Mouse (Mus musculus): Measurements from ENCODE around the gene Osgin1. TPM values are rescaled to one million over a fixed set of nuclear protein-coding genes. Genes with fewer than 3 reads are reported as not detected.

Osgin1 gene
- polyA plus RNA-seq, 1 experiment from 2014 or later: 11.4 TPM

- DNase-seq (ENCODE audit: low spot score) (peak; percentile 90), ATAC-seq (ENCODE audit: low FRiP score, low TSS enrichment) (peak; percentile 77)
- TF ChIP-seq CTCF (IDR thresholded peaks at IDR 0.05; ENCODE audit: low read depth) (no peak), EP300 (optimal IDR thresholded peaks at IDR 0.05) (no peak)
- Histone ChIP-seq H3K4me1 (replicated peaks; ENCODE audit: control insufficient read depth, insufficient read depth) (peaks cover 9% of the 10 kb centered on the region; the same call in 1 of the 2 replicates), H3K27me3 (ENCODE audit: control insufficient read depth, insufficient read depth, low read length) (no peaks in the 10 kb centered on the region), H3K4me2 (replicated peaks; ENCODE audit: low read depth) (peak overlapping the region; percentile 62), H3K4me3 (ENCODE audit: low read depth, low read length) (peak overlapping the region; percentile 36), H3K9ac (ENCODE audit: low read length) (peak overlapping the region; percentile 63), H3K36me3 (ENCODE audit: control insufficient read depth, insufficient read depth, low read length) (no peaks in the 10 kb centered on the region), H3K27ac (replicated peaks) (peak overlapping the region; percentile 91), H3K9me3 (ENCODE audit: control insufficient read depth, low read length) (no peaks in the 10 kb centered on the region)
- 18% methylated on average over 9 of the region's 9 CpGs for WGBS
Observed at GRCm38 (mm10) chr8:119436933-119437332, 3.0 kb downstream of the Osgin1 start.

- Histone ChIP-seq H3K9ac (ENCODE audit: low read length) (peak overlapping the region; percentile 63), H3K27ac (replicated peaks) (peak overlapping the region; percentile 91), H3K27me3 (ENCODE audit: control insufficient read depth, insufficient read depth, low read length) (no peaks in the 10 kb centered on the region), H3K36me3 (ENCODE audit: control insufficient read depth, insufficient read depth, low read length) (no peaks in the 10 kb centered on the region), H3K4me2 (replicated peaks; ENCODE audit: low read depth) (peak overlapping the region; percentile 62), H3K4me1 (replicated peaks; ENCODE audit: control insufficient read depth, insufficient read depth) (peaks cover 9% of the 10 kb centered on the region; the same call in 1 of the 2 replicates), H3K4me3 (ENCODE audit: low read depth, low read length) (peak overlapping the region; percentile 36), H3K9me3 (ENCODE audit: control insufficient read depth, low read length) (no peaks in the 10 kb centered on the region)
- ATAC-seq (ENCODE audit: low FRiP score, low TSS enrichment): peak; percentile 36
- TF ChIP-seq EP300 (optimal IDR thresholded peaks at IDR 0.05): no peak
- no peak for TF ChIP-seq CTCF (IDR thresholded peaks at IDR 0.05; ENCODE audit: low read depth)
- peak; percentile 55 for DNase-seq (ENCODE audit: low spot score)
- 50% methylated on average over 11 of the region's 11 CpGs for WGBS
Observed at GRCm38 (mm10) chr8:119437506-119437905, 3.6 kb downstream of the Osgin1 start.

GRCm38 (mm10) chr8:119438876-119439275, 5.0 kb downstream of the Osgin1 start:
- H3K36me3 ChIP-seq (ENCODE audit: control insufficient read depth, insufficient read depth, low read length): peaks cover 5% of the 10 kb centered on the region; the same call in 1 of the 2 replicates
- TF ChIP-seq CTCF (IDR thresholded peaks at IDR 0.05; ENCODE audit: low read depth): no peak
- TF ChIP-seq EP300 (optimal IDR thresholded peaks at IDR 0.05): no peak
- ATAC-seq (ENCODE audit: low FRiP score, low TSS enrichment): peak; percentile 27; the same call in 1 of the 2 replicates
- WGBS: 63% methylated on average over 6 of the region's 6 CpGs
- H3K9me3 ChIP-seq (ENCODE audit: control insufficient read depth, low read length): no peaks in the 10 kb centered on the region
- H3K27ac ChIP-seq (replicated peaks): peak overlapping the region; percentile 65
- H3K9ac ChIP-seq (ENCODE audit: low read length): no peak overlapping the region
- H3K4me1 ChIP-seq (replicated peaks; ENCODE audit: control insufficient read depth, insufficient read depth): peaks cover 9% of the 10 kb centered on the region; the same call in 1 of the 2 replicates
- H3K4me3 ChIP-seq (ENCODE audit: low read depth, low read length): no peak overlapping the region; the same call in 1 of the 2 replicates
- peak overlapping the region; percentile 62 for H3K4me2 ChIP-seq (replicated peaks; ENCODE audit: low read depth)
- H3K27me3 ChIP-seq (ENCODE audit: control insufficient read depth, insufficient read depth, low read length): no peaks in the 10 kb centered on the region
- peak; percentile 64 for DNase-seq (ENCODE audit: low spot score)

- peaks cover 9% of the 10 kb centered on the region; the same call in 1 of the 2 replicates for H3K4me1 ChIP-seq (replicated peaks; ENCODE audit: control insufficient read depth, insufficient read depth)
- H3K9ac ChIP-seq (ENCODE audit: low read length): no peak overlapping the region
- H3K4me3 ChIP-seq (ENCODE audit: low read depth, low read length): peak overlapping the region; percentile 1; the same call in 1 of the 2 replicates
- H3K36me3 ChIP-seq (ENCODE audit: control insufficient read depth, insufficient read depth, low read length): peaks cover 5% of the 10 kb centered on the region; the same call in 1 of the 2 replicates
- peak overlapping the region; percentile 62 for H3K4me2 ChIP-seq (replicated peaks; ENCODE audit: low read depth)
- ATAC-seq (ENCODE audit: low FRiP score, low TSS enrichment) (no peak), DNase-seq (ENCODE audit: low spot score) (no peak)
- peak overlapping the region; percentile 65 for H3K27ac ChIP-seq (replicated peaks)
- H3K27me3 ChIP-seq (ENCODE audit: control insufficient read depth, insufficient read depth, low read length): no peaks in the 10 kb centered on the region
- no peaks in the 10 kb centered on the region for H3K9me3 ChIP-seq (ENCODE audit: control insufficient read depth, low read length)
- TF ChIP-seq EP300 (optimal IDR thresholded peaks at IDR 0.05) (no peak), CTCF (IDR thresholded peaks at IDR 0.05; ENCODE audit: low read depth) (no peak)
- 88% methylated on average over 2 of the region's 2 CpGs for WGBS
Observed at GRCm38 (mm10) chr8:119439424-119439823, 5.5 kb downstream of the Osgin1 start.

- ATAC-seq (ENCODE audit: low FRiP score, low TSS enrichment) (peak; percentile 11; the same call in 1 of the 2 replicates), DNase-seq (ENCODE audit: low spot score) (no peak)
- H3K9ac ChIP-seq (ENCODE audit: low read length): no peak overlapping the region
- peak overlapping the region; percentile 65 for H3K27ac ChIP-seq (replicated peaks)
- peaks cover 5% of the 10 kb centered on the region; the same call in 1 of the 2 replicates for H3K36me3 ChIP-seq (ENCODE audit: control insufficient read depth, insufficient read depth, low read length)
- H3K4me3 ChIP-seq (ENCODE audit: low read depth, low read length): peak overlapping the region; percentile 1; the same call in 1 of the 2 replicates
- WGBS: 62% methylated on average over 7 of the region's 7 CpGs
- H3K4me2 ChIP-seq (replicated peaks; ENCODE audit: low read depth): peak overlapping the region; percentile 29; the same call in 1 of the 2 replicates
- TF ChIP-seq EP300 (optimal IDR thresholded peaks at IDR 0.05) (no peak), CTCF (IDR thresholded peaks at IDR 0.05; ENCODE audit: low read depth) (no peak)
- H3K4me1 ChIP-seq (replicated peaks; ENCODE audit: control insufficient read depth, insufficient read depth): peaks cover 9% of the 10 kb centered on the region; the same call in 1 of the 2 replicates
- no peaks in the 10 kb centered on the region for H3K27me3 ChIP-seq (ENCODE audit: control insufficient read depth, insufficient read depth, low read length)
- H3K9me3 ChIP-seq (ENCODE audit: control insufficient read depth, low read length): no peaks in the 10 kb centered on the region
Observed at GRCm38 (mm10) chr8:119439893-119440249, 5.9 kb downstream of the Osgin1 start.

- no peaks in the 10 kb centered on the region for H3K27me3 ChIP-seq (ENCODE audit: control insufficient read depth, insufficient read depth, low read length)
- TF ChIP-seq EP300 (optimal IDR thresholded peaks at IDR 0.05) (no peak), CTCF (IDR thresholded peaks at IDR 0.05; ENCODE audit: low read depth) (peak; percentile 80)
- peak; percentile 83 for DNase-seq (ENCODE audit: low spot score)
- no peak overlapping the region for H3K9ac ChIP-seq (ENCODE audit: low read length)
- peak overlapping the region; percentile 29 for H3K4me2 ChIP-seq (replicated peaks; ENCODE audit: low read depth)
- no peaks in the 10 kb centered on the region for H3K9me3 ChIP-seq (ENCODE audit: control insufficient read depth, low read length)
- peak; percentile 56 for ATAC-seq (ENCODE audit: low FRiP score, low TSS enrichment)
- H3K27ac ChIP-seq (replicated peaks): peak overlapping the region; percentile 65; the same call in 1 of the 2 replicates
- peaks cover 5% of the 10 kb centered on the region; the same call in 1 of the 2 replicates for H3K36me3 ChIP-seq (ENCODE audit: control insufficient read depth, insufficient read depth, low read length)
- H3K4me1 ChIP-seq (replicated peaks; ENCODE audit: control insufficient read depth, insufficient read depth): peaks cover 9% of the 10 kb centered on the region; the same call in 1 of the 2 replicates
- 16% methylated on average over 16 of the region's 16 CpGs for WGBS
- no peak overlapping the region for H3K4me3 ChIP-seq (ENCODE audit: low read depth, low read length)
Observed at GRCm38 (mm10) chr8:119440250-119440951, 6.5 kb downstream of the Osgin1 start.
